Mouse (Mus musculus) megakaryocyte, embryonic 14.5 days (primary cell): ENCODE data around the gene Gpr146.

ENCODE experiments used
- FLI1 ChIP-seq: IDR thresholded peaks from 2 replicates; pipeline ENCODE4 v1.6.1; 2012; ENCODE audit warnings: low read length, inconsistent platforms, mixed read lengths
- GATA1 ChIP-seq: IDR thresholded peaks from 3 replicates; pipeline ENCODE4 v1.6.1; 2012; ENCODE audit warnings: mixed read lengths, low read length, inconsistent platforms, borderline replicate concordance

GRCm38 (mm10) chr5:139355235-139355772, 22.2 kb upstream of the Gpr146 start:
- TF ChIP-seq GATA1 (no peak), FLI1 (no peak)
